ENCODE assay signal across 31 mouse cellular contexts in the genomic region with DNA sequence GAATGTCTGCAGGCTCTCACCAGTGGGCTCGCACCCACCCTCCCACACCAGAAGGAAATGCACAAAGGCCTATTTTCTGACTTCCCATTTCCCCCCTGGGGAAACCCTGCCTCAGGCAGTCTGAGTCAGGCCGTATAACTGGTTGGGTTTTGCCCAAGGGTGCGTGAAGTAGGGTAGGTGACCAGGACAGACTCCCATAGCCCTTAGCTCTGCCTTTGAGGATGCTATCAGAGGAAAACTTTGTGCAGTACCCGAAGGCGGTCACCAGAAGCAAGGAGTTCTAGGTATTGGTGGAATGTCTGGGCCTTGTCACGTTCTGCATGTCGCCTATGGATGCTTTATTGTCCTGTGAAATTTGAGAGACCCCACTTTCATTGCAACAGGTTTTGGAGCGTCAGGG. TPM values are rescaled to one million over a fixed set of nuclear protein-coding genes. Genes with fewer than 3 reads are reported as not detected.
DNase-seq lines count a peak whose midpoint lies in the region; ATAC-seq and TF ChIP-seq lines count a peak whose summit lies in the region.
"Had no signal": no experiment of that assay in that cellular context is flagged by ENCODE, and none has a peak within 500 bp of the region (broad histone marks: within the 10 kb centered on the region; RNA-seq: fewer than 3 reads in every experiment).

No protein-coding gene starts in this region.

- no peaks in the 10 kb centered on the region for H3K9me3 ChIP-seq in intestine, embryonic 15.5 days
- no peaks in the 10 kb centered on the region for H3K9me3 ChIP-seq in intestine, embryonic 16.5 days (ENCODE audit: control insufficient read depth, low read length)
- H3K9me3 ChIP-seq in CH12.LX (replicated peaks; ENCODE audit: low read length) = peaks cover 6% of the 10 kb centered on the region
- H3K9me3 ChIP-seq in hindbrain, embryonic 13.5 days = no peaks in the 10 kb centered on the region
- no peaks in the 10 kb centered on the region for H3K9me3 ChIP-seq in neural tube, embryonic 11.5 days (ENCODE audit: control insufficient read depth, low read length)
- H3K9me3 ChIP-seq: embryonic facial prominence, embryonic 12.5 days; forebrain, embryonic 15.5 days had no signal

- ATAC-seq in intestine, embryonic 15.5 days = no peak
- ATAC-seq in intestine, embryonic 16.5 days = no peak
- ATAC-seq in hindbrain, embryonic 13.5 days (ENCODE audit: low FRiP score) = no peak
- ATAC-seq in neural tube, embryonic 11.5 days (ENCODE audit: insufficient read depth, low FRiP score, low TSS enrichment) = no peak
- ATAC-seq: forebrain, embryonic 15.5 days had no signal

- no peaks in the 10 kb centered on the region for H3K36me3 ChIP-seq in intestine, embryonic 15.5 days
- no peaks in the 10 kb centered on the region for H3K36me3 ChIP-seq in intestine, embryonic 16.5 days (ENCODE audit: control insufficient read depth, insufficient read depth, low read length)
- peaks cover 21 to 23% of the 10 kb centered on the region in 2 experiments for H3K36me3 ChIP-seq in CH12.LX (replicated peaks in 1 of 2; ENCODE audit: control insufficient read depth in 1 of 2, insufficient read depth in 1 of 2, low read length in 1 of 2)
- no peaks in the 10 kb centered on the region for H3K36me3 ChIP-seq in hindbrain, embryonic 13.5 days
- no peaks in the 10 kb centered on the region for H3K36me3 ChIP-seq in neural tube, embryonic 11.5 days (ENCODE audit: control insufficient read depth, insufficient read depth, low read length)
- H3K36me3 ChIP-seq: embryonic facial prominence, embryonic 12.5 days; forebrain, embryonic 15.5 days had no signal

- TF ChIP-seq RAD21 in CH12.LX (IDR thresholded peaks at IDR 0.05; ENCODE audit: low read depth, low read length) = no peak

- dilution Hi-C loops in CH12.LX (cut with MboI; ENCODE audit: extremely low pct_ligation_motif_present, extremely low pct_unique_long_range_greater_than_20kb, low sequenced_read_pairs) = no loop called here

- peaks cover 22% of the 10 kb centered on the region for H3K4me1 ChIP-seq in intestine, embryonic 15.5 days (replicated peaks)
- H3K4me1 ChIP-seq in intestine, embryonic 16.5 days (ENCODE audit: control insufficient read depth, insufficient read depth, low read length) = peaks cover 15% of the 10 kb centered on the region; the same call in 1 of the 2 replicates
- H3K4me1 ChIP-seq in CH12.LX (ENCODE audit: control insufficient read depth in 1 of 2, insufficient read depth in 2 of 2) = peaks cover 10 to 49% of the 10 kb centered on the region in 2 experiments
- peaks cover 50% of the 10 kb centered on the region for H3K4me1 ChIP-seq in hindbrain, embryonic 13.5 days (replicated peaks)
- peaks cover 61% of the 10 kb centered on the region for H3K4me1 ChIP-seq in neural tube, embryonic 11.5 days (ENCODE audit: control insufficient read depth, insufficient read depth, low read length)
- H3K4me1 ChIP-seq: embryonic facial prominence, embryonic 12.5 days; forebrain, embryonic 15.5 days had no signal

- DNase-seq in CH12.LX (ENCODE audit: extremely low read depth) = no peak
- DNase-seq in neural tube, embryonic 11.5 days (ENCODE audit: low spot score) = peak; percentile 61
- no peak for DNase-seq in ovary, postnatal 14 days (ENCODE audit: low spot score)
- DNase-seq in layer of hippocampus, postnatal 14 days (ENCODE audit: low spot score in 2 of 2) = no peak
- DNase-seq in thymus, postnatal 10 days (ENCODE audit: low spot score in 2 of 2) = no peak
- DNase-seq: adrenal gland, adult 2 months; B cell, adult 2 months; cerebellum, adult 9-10 months; gastrocnemius, postnatal 14 days; heart, postnatal 36 days; kidney, adult 8-10 months; lung, adult 18-20 months; lung, postnatal 14 days; midbrain, embryonic 14.5 days; right cerebral cortex, postnatal 14 days; spleen, adult 18-20 months; thymus, adult 2 months had no signal

- H3K27ac ChIP-seq in intestine, embryonic 15.5 days = no peak overlapping the region
- no peak overlapping the region for H3K27ac ChIP-seq in intestine, embryonic 16.5 days (ENCODE audit: low read length)
- peak overlapping the region; percentile 97 for H3K27ac ChIP-seq in CH12.LX (ENCODE audit: insufficient read depth, low read depth)
- peak overlapping the region; percentile 97 for H3K27ac ChIP-seq in hindbrain, embryonic 13.5 days
- peak overlapping the region; percentile 99 for H3K27ac ChIP-seq in neural tube, embryonic 11.5 days (ENCODE audit: low read depth, low read length)
- H3K27ac ChIP-seq: embryonic facial prominence, embryonic 12.5 days; forebrain, embryonic 15.5 days; heart, adult 2 months had no signal

- TF ChIP-seq EP300 in CH12.LX (IDR thresholded peaks at IDR 0.05; ENCODE audit: low read length) = no peak; the same call in 1 of the 2 replicates

- TF ChIP-seq POLR2A in CH12.LX (IDR thresholded peaks at IDR 0.05; ENCODE audit: low read depth, low read length) = peak; percentile 52

- no peak overlapping the region for H3K9ac ChIP-seq in intestine, embryonic 15.5 days
- no peak overlapping the region for H3K9ac ChIP-seq in intestine, embryonic 16.5 days (ENCODE audit: low read depth, low read length)
- peak overlapping the region; percentile 71 for H3K9ac ChIP-seq in CH12.LX (ENCODE audit: insufficient read depth, low read depth)
- H3K9ac ChIP-seq in hindbrain, embryonic 13.5 days = peak overlapping the region; percentile 51; the same call in 1 of the 2 replicates
- peak overlapping the region; percentile 95 for H3K9ac ChIP-seq in neural tube, embryonic 11.5 days (ENCODE audit: low read length)
- H3K9ac ChIP-seq: embryonic facial prominence, embryonic 12.5 days; forebrain, embryonic 15.5 days had no signal

- peaks cover 64% of the 10 kb centered on the region for H3K27me3 ChIP-seq in intestine, embryonic 15.5 days (replicated peaks)
- peaks cover 54% of the 10 kb centered on the region for H3K27me3 ChIP-seq in intestine, embryonic 16.5 days (replicated peaks; ENCODE audit: control insufficient read depth, insufficient read depth, low read length)
- H3K27me3 ChIP-seq in CH12.LX (replicated peaks) = no peaks in the 10 kb centered on the region
- peaks cover 98% of the 10 kb centered on the region for H3K27me3 ChIP-seq in hindbrain, embryonic 13.5 days
- no peaks in the 10 kb centered on the region for H3K27me3 ChIP-seq in neural tube, embryonic 11.5 days (ENCODE audit: control insufficient read depth, insufficient read depth, low read length)

- in situ Hi-C loops in CH12.LX (cut with MboI; ENCODE audit: low pct_ligation_motif_present, low pct_unique_long_range_greater_than_20kb, low sequenced_read_pairs) = loop anchor here (10.0 to 25.0 kb wide), 2 partner anchors 332 to 864 kb away; no protein-coding TSS in a partner anchor

- 48% methylated on average over 8 of the region's 8 CpGs for WGBS in intestine, embryonic 15.5 days
- 53% methylated on average over 8 of the region's 8 CpGs for WGBS in intestine, embryonic 16.5 days
- WGBS in hindbrain, embryonic 13.5 days = 5% methylated on average over 8 of the region's 8 CpGs
- 4% methylated on average over 8 of the region's 8 CpGs for WGBS in neural tube, embryonic 11.5 days

- peaks cover 45% of the 10 kb centered on the region for H3K79me2 ChIP-seq in CH12.LX (replicated peaks; ENCODE audit: control insufficient read depth, extremely low read depth, insufficient read depth, poor library complexity, severe bottlenecking)

- TF ChIP-seq CTCF in CH12.LX (conservative IDR thresholded peaks at IDR 0.05 in 1 of 2, IDR thresholded peaks at IDR 0.05 in 1 of 2; ENCODE audit: low read depth in 2 of 2, low read length in 2 of 2) = no peak

- peak overlapping the region; percentile 33 for H3K4me2 ChIP-seq in intestine, embryonic 15.5 days (replicated peaks)
- no peak overlapping the region; the same call in 1 of the 2 replicates for H3K4me2 ChIP-seq in intestine, embryonic 16.5 days (ENCODE audit: low read depth, low read length)
- peak overlapping the region; percentile 86 for H3K4me2 ChIP-seq in CH12.LX (ENCODE audit: insufficient read depth, low read depth, poor library complexity, severe bottlenecking)
- peak overlapping the region; percentile 83 for H3K4me2 ChIP-seq in hindbrain, embryonic 13.5 days
- H3K4me2 ChIP-seq in neural tube, embryonic 11.5 days (ENCODE audit: low read depth) = peak overlapping the region; percentile 89
- H3K4me2 ChIP-seq: embryonic facial prominence, embryonic 12.5 days; forebrain, embryonic 15.5 days had no signal

- H3K4me3 ChIP-seq in intestine, embryonic 15.5 days (replicated peaks) = no peak overlapping the region
- H3K4me3 ChIP-seq in intestine, embryonic 16.5 days (ENCODE audit: low read length) = no peak overlapping the region
- peak overlapping the region; percentile 61 to 96 (median 66) for H3K4me3 ChIP-seq in CH12.LX (replicated peaks in 1 of 3; ENCODE audit: low read depth in 2 of 3, low read length in 2 of 3, poor library complexity in 1 of 3)
- H3K4me3 ChIP-seq in hindbrain, embryonic 13.5 days = peak overlapping the region; percentile 57
- peak overlapping the region; percentile 66 for H3K4me3 ChIP-seq in neural tube, embryonic 11.5 days (ENCODE audit: low read depth, low read length)
- H3K4me3 ChIP-seq: embryonic facial prominence, embryonic 12.5 days; erythroblast, embryonic 14.5 days; forebrain, embryonic 15.5 days; heart, adult 2 months had no signal

RNA-seq across cellular contexts. Expression of a gene that starts 3.6 kb away (rescaled TPM):
- 0.55 and 0.73 TPM in 2 replicates for polyA plus RNA-seq in intestine, embryonic 15.5 days (2015; fragmentation: Nextera tagmentation; extraction: Ambion mirVana)
- 0.24 TPM in 1 of 2 replicates, not detected in the other for polyA plus RNA-seq in intestine, embryonic 16.5 days (2015; fragmentation: Nextera tagmentation; extraction: Ambion mirVana)
- total RNA-seq in CH12.LX (2012; rRNA removed) (0.80 and 0.89 TPM in 2 replicates), CH12.LX (2014; rRNA removed) (0.84 and 1.1 TPM in 2 replicates)
- polyA plus RNA-seq in CH12.LX (2012; ENCODE audit: insufficient read length, low read depth) = 0.85 and 1.7 TPM in 2 replicates
- 1.3 and 1.5 TPM in 2 replicates for polyA plus RNA-seq in hindbrain, embryonic 13.5 days (2015; fragmentation: Nextera tagmentation; extraction: Ambion mirVana)
- polyA plus RNA-seq in neural tube, embryonic 11.5 days (2014; fragmentation: Nextera tagmentation; extraction: Ambion mirVana) = 3.9 and 5.5 TPM in 2 replicates
- not detected for total RNA-seq in layer of hippocampus, postnatal 14 days (2021)
- total RNA-seq: heart, postnatal 36 days; layer of hippocampus, adult 18-20 months; left cerebral cortex, adult 18-20 months; left cerebral cortex, postnatal 36 days; liver, adult 2 months; megakaryocyte, adult 5-6 weeks had no signal
- polyA plus RNA-seq: cortical plate, adult 2 months; embryonic facial prominence, embryonic 12.5 days; erythroblast, embryonic 14.5 days; forebrain, embryonic 15.5 days; heart, embryonic 14.5 days; liver, adult 2 months; midbrain, embryonic 14.5 days had no signal

RNA-seq across cellular contexts. Expression of a gene that starts 11.2 kb away (rescaled TPM):
- polyA plus RNA-seq in intestine, embryonic 15.5 days (2015; fragmentation: Nextera tagmentation; extraction: Ambion mirVana) = 1.2 and 1.6 TPM in 2 replicates
- 0.91 and 0.95 TPM in 2 replicates for polyA plus RNA-seq in intestine, embryonic 16.5 days (2015; fragmentation: Nextera tagmentation; extraction: Ambion mirVana)
- total RNA-seq in CH12.LX (2012; rRNA removed) = 8.4 and 9.8 TPM in 2 replicates
- total RNA-seq in CH12.LX (2014; rRNA removed) = 6.0 and 7.2 TPM in 2 replicates
- 5.4 and 6.3 TPM in 2 replicates for polyA plus RNA-seq in CH12.LX (2012; ENCODE audit: insufficient read length, low read depth)
- 4.1 and 4.2 TPM in 2 replicates for polyA plus RNA-seq in hindbrain, embryonic 13.5 days (2015; fragmentation: Nextera tagmentation; extraction: Ambion mirVana)
- polyA plus RNA-seq in neural tube, embryonic 11.5 days (2014; fragmentation: Nextera tagmentation; extraction: Ambion mirVana) = 9.2 and 11.2 TPM in 2 replicates
- not detected for total RNA-seq in layer of hippocampus, postnatal 14 days (2021)
- total RNA-seq: layer of hippocampus, adult 18-20 months; left cerebral cortex, adult 18-20 months; left cerebral cortex, postnatal 36 days; megakaryocyte, adult 5-6 weeks had no signal
- polyA plus RNA-seq: cortical plate, adult 2 months; forebrain, embryonic 15.5 days; midbrain, embryonic 14.5 days had no signal

RNA-seq across cellular contexts. Expression of a gene that starts 11.2 kb away (rescaled TPM):
- 18.8 and 19.2 TPM in 2 replicates for polyA plus RNA-seq in intestine, embryonic 15.5 days (2015; fragmentation: Nextera tagmentation; extraction: Ambion mirVana)
- polyA plus RNA-seq in intestine, embryonic 16.5 days (2015; fragmentation: Nextera tagmentation; extraction: Ambion mirVana) = 13.4 and 15.1 TPM in 2 replicates
- total RNA-seq in CH12.LX (2012; rRNA removed) (0.50 TPM in 1 of 2 replicates, not detected in the other), CH12.LX (2014; rRNA removed) (0.12 and 0.14 TPM in 2 replicates)
- 1.0 and 1.1 TPM in 2 replicates for polyA plus RNA-seq in CH12.LX (2012; ENCODE audit: insufficient read length, low read depth)
- 76.0 and 82.5 TPM in 2 replicates for polyA plus RNA-seq in hindbrain, embryonic 13.5 days (2015; fragmentation: Nextera tagmentation; extraction: Ambion mirVana)
- polyA plus RNA-seq in neural tube, embryonic 11.5 days (2014; fragmentation: Nextera tagmentation; extraction: Ambion mirVana) = 52.7 and 55.0 TPM in 2 replicates
- total RNA-seq in layer of hippocampus, postnatal 14 days (2021) = not detected
- total RNA-seq: gastrocnemius, postnatal 14 days; heart, adult 2 months; heart, postnatal 36 days; layer of hippocampus, adult 18-20 months; left cerebral cortex, adult 18-20 months; left cerebral cortex, postnatal 36 days; liver, adult 2 months had no signal
- polyA plus RNA-seq: cortical plate, adult 2 months; erythroblast, embryonic 14.5 days; forebrain, embryonic 15.5 days; liver, adult 2 months; midbrain, embryonic 14.5 days had no signal

RNA-seq across cellular contexts. Expression of a gene that starts 18.5 kb away (rescaled TPM):
- 4.2 and 5.1 TPM in 2 replicates for polyA plus RNA-seq in intestine, embryonic 15.5 days (2015; fragmentation: Nextera tagmentation; extraction: Ambion mirVana)
- 3.1 TPM in 2 replicates for polyA plus RNA-seq in intestine, embryonic 16.5 days (2015; fragmentation: Nextera tagmentation; extraction: Ambion mirVana)
- total RNA-seq in CH12.LX (2012; rRNA removed) = not detected in 2 replicates
- total RNA-seq in CH12.LX (2014; rRNA removed) = 0.20 and 0.76 TPM in 2 replicates
- polyA plus RNA-seq in CH12.LX (2012; ENCODE audit: insufficient read length, low read depth) = 0.15 and 0.31 TPM in 2 replicates
- polyA plus RNA-seq in hindbrain, embryonic 13.5 days (2015; fragmentation: Nextera tagmentation; extraction: Ambion mirVana) = 0.79 and 1.5 TPM in 2 replicates
- 21.3 and 23.1 TPM in 2 replicates for polyA plus RNA-seq in neural tube, embryonic 11.5 days (2014; fragmentation: Nextera tagmentation; extraction: Ambion mirVana)
- not detected for total RNA-seq in layer of hippocampus, postnatal 14 days (2021)
- total RNA-seq: layer of hippocampus, adult 18-20 months; left cerebral cortex, adult 18-20 months; left cerebral cortex, postnatal 36 days; liver, adult 2 months; megakaryocyte, adult 5-6 weeks had no signal
- polyA plus RNA-seq: cortical plate, adult 2 months; erythroblast, embryonic 14.5 days; midbrain, embryonic 14.5 days had no signal

RNA-seq across cellular contexts. Expression of a gene that starts 25.4 kb away (rescaled TPM):
- polyA plus RNA-seq in intestine, embryonic 15.5 days (2015; fragmentation: Nextera tagmentation; extraction: Ambion mirVana) = 4.4 and 5.9 TPM in 2 replicates
- polyA plus RNA-seq in intestine, embryonic 16.5 days (2015; fragmentation: Nextera tagmentation; extraction: Ambion mirVana) = 1.8 and 2.5 TPM in 2 replicates
- total RNA-seq in CH12.LX (2012; rRNA removed) (not detected in 2 replicates), CH12.LX (2014; rRNA removed) (not detected in 2 replicates)
- not detected in 2 replicates for polyA plus RNA-seq in CH12.LX (2012; ENCODE audit: insufficient read length, low read depth)
- polyA plus RNA-seq in hindbrain, embryonic 13.5 days (2015; fragmentation: Nextera tagmentation; extraction: Ambion mirVana) = not detected in 2 replicates
- polyA plus RNA-seq in neural tube, embryonic 11.5 days (2014; fragmentation: Nextera tagmentation; extraction: Ambion mirVana) = 14.3 and 17.3 TPM in 2 replicates
- not detected for total RNA-seq in layer of hippocampus, postnatal 14 days (2021)
- total RNA-seq: layer of hippocampus, adult 18-20 months; left cerebral cortex, adult 18-20 months; left cerebral cortex, postnatal 36 days; liver, adult 2 months; megakaryocyte, adult 5-6 weeks had no signal
- polyA plus RNA-seq: cortical plate, adult 2 months; erythroblast, embryonic 14.5 days; forebrain, embryonic 15.5 days; liver, adult 2 months; midbrain, embryonic 14.5 days had no signal

Comparison
In these comparisons a context has a peak if more than half of its experiments do, and no peak if none do; other contexts are left out.
1. H3K27ac ChIP-seq: peak in CH12.LX (single experiment), hindbrain, embryonic 13.5 days (single experiment) and neural tube, embryonic 11.5 days (single experiment); none in intestine, embryonic 15.5 days (single experiment) and intestine, embryonic 16.5 days (single experiment).
2. H3K4me3 ChIP-seq: peak in CH12.LX (3 of 3), hindbrain, embryonic 13.5 days (single experiment) and neural tube, embryonic 11.5 days (single experiment); none in intestine, embryonic 15.5 days (single experiment) and intestine, embryonic 16.5 days (single experiment).
3. H3K9ac ChIP-seq: peak in CH12.LX (single experiment), hindbrain, embryonic 13.5 days (single experiment) and neural tube, embryonic 11.5 days (single experiment); none in intestine, embryonic 15.5 days (single experiment) and intestine, embryonic 16.5 days (single experiment).